Mouse (Mus musculus): ENCODE measurements at regions not wholly inside any gene's neighbourhood (a gene's known extent, or its start where the extent isn't known, plus 50 kb on each side); places are given as distances from the start of the nearest gene placed in this dataset.

GRCm38 (mm10) chr13:44316747-44317446 is 412.4 kb upstream of the Jarid2 start:
- H3K9me3 ChIP-seq (ENCODE audit: control insufficient read depth, low read length) = no peaks in the 10 kb centered on the region
- H3K36me3 ChIP-seq (ENCODE audit: control insufficient read depth, insufficient read depth, low read length) = no peaks in the 10 kb centered on the region
- WGBS = 66% methylated on average over 13 of the region's 13 CpGs
- no peak overlapping the region for H3K9ac ChIP-seq (ENCODE audit: low read depth, low read length)
- no peak overlapping the region for H3K4me3 ChIP-seq (ENCODE audit: low read length)
- ATAC-seq = no peak
- no peaks in the 10 kb centered on the region for H3K4me1 ChIP-seq (ENCODE audit: control insufficient read depth, insufficient read depth, low read length)
- H3K4me2 ChIP-seq (ENCODE audit: low read depth, low read length) = no peak overlapping the region
- H3K27ac ChIP-seq (ENCODE audit: low read length) = no peak overlapping the region
- H3K27me3 ChIP-seq (replicated peaks; ENCODE audit: control insufficient read depth, insufficient read depth, low read length) = no peaks in the 10 kb centered on the region

DNA sequence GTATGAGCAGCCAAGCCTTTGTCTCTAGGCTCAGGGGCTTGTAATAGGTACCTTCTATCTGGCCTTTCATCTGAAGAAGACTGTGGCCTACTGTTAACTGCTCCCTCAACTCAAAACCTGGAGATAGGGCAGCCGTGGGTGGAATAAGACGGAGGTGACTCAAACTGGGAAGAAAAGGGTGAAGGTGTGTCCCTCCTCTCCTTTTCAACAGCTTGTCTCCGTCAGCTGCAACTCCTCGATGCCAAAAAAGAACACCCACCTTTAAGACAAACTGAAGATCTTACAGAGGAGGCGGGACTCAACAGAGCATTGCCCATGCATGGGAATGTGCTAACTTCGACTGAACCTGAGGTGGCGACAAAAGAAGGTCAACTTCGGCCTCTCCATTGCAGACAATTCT is 411.7 kb upstream of the Jarid2 start:
- Histone ChIP-seq H3K4me3 (ENCODE audit: low read length) (no peak overlapping the region), H3K4me1 (ENCODE audit: control insufficient read depth, insufficient read depth, low read length) (no peaks in the 10 kb centered on the region), H3K9me3 (ENCODE audit: control insufficient read depth, low read length) (no peaks in the 10 kb centered on the region), H3K9ac (ENCODE audit: low read depth, low read length) (no peak overlapping the region), H3K27ac (ENCODE audit: low read length) (no peak overlapping the region), H3K4me2 (ENCODE audit: low read depth, low read length) (no peak overlapping the region), H3K27me3 (replicated peaks; ENCODE audit: control insufficient read depth, insufficient read depth, low read length) (no peaks in the 10 kb centered on the region), H3K36me3 (ENCODE audit: control insufficient read depth, insufficient read depth, low read length) (no peaks in the 10 kb centered on the region)
- 82% methylated on average over 8 of the region's 8 CpGs for WGBS
- ATAC-seq = no peak

GRCm38 (mm10) chr13:44319101-44319500 is 410.2 kb upstream of the Jarid2 start:
- 94% methylated on average over 9 of the region's 9 CpGs for WGBS
- H3K27ac ChIP-seq (ENCODE audit: low read length) = no peak overlapping the region

DNA sequence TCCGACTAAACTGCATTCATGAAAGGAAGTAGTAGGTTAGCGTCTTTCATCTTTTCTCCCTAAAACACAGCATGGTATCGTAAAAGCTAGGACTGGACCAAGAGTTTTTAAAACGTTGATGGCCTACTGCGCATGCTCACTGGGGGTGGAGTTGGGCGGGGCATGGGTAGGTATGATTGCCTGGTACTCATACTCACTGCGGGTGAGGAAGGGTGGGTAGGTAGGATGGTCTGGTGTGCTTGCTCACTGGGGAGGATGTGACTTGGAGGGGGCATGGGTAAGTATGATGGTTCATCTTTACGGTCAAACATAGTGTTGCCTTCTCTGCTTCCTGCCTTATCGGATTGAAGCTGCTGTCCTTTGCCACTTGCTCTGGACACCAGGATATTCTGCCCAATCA is 409.8 kb upstream of the Jarid2 start:
- ATAC-seq = no peak
- WGBS = 91% methylated on average over 9 of the region's 9 CpGs
- no peaks in the 10 kb centered on the region for H3K36me3 ChIP-seq (ENCODE audit: control insufficient read depth, insufficient read depth, low read length)
- H3K4me1 ChIP-seq (ENCODE audit: control insufficient read depth, insufficient read depth, low read length) = no peaks in the 10 kb centered on the region
- H3K9ac ChIP-seq (ENCODE audit: low read depth, low read length) = no peak overlapping the region
- H3K4me2 ChIP-seq (ENCODE audit: low read depth, low read length) = no peak overlapping the region
- no peaks in the 10 kb centered on the region for H3K27me3 ChIP-seq (replicated peaks; ENCODE audit: control insufficient read depth, insufficient read depth, low read length)
- H3K9me3 ChIP-seq (ENCODE audit: control insufficient read depth, low read length) = no peaks in the 10 kb centered on the region
- H3K27ac ChIP-seq (ENCODE audit: low read length) = no peak overlapping the region
- H3K4me3 ChIP-seq (ENCODE audit: low read length) = no peak overlapping the region

More at GRCm38 (mm10) chr13:44319101-44319500, 410.2 kb upstream of the Jarid2 start:
- Histone ChIP-seq H3K4me2 (ENCODE audit: low read depth, low read length) (no peak overlapping the region), H3K9ac (ENCODE audit: low read depth, low read length) (no peak overlapping the region), H3K36me3 (ENCODE audit: control insufficient read depth, insufficient read depth, low read length) (no peaks in the 10 kb centered on the region), H3K4me3 (ENCODE audit: low read length) (no peak overlapping the region), H3K9me3 (ENCODE audit: control insufficient read depth, low read length) (no peaks in the 10 kb centered on the region), H3K4me1 (ENCODE audit: control insufficient read depth, insufficient read depth, low read length) (no peaks in the 10 kb centered on the region), H3K27me3 (replicated peaks; ENCODE audit: control insufficient read depth, insufficient read depth, low read length) (no peaks in the 10 kb centered on the region)
- no peak for ATAC-seq

DNA sequence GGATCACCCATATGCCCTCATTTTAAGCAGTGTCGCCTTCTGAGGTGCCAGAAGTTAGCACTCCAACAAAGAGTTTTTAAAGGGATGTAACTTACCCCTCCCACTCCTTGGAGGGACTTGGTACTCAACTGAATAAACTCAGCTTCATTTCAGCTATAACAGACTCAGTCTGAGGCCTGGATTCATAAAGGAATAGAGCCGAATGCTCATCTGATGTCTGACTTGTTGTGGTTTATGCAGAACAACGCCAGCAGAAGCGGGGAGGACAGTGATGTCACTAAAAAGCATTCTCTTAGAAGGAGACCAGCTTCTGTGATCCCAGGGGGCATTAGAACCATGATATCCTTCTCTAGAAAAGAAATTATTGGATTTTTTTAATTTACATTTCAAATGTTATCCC is 409.0 kb upstream of the Jarid2 start:
- no peaks in the 10 kb centered on the region for H3K9me3 ChIP-seq (ENCODE audit: control insufficient read depth, low read length)
- H3K4me3 ChIP-seq (ENCODE audit: low read length) = no peak overlapping the region
- H3K27me3 ChIP-seq (replicated peaks; ENCODE audit: control insufficient read depth, insufficient read depth, low read length) = no peaks in the 10 kb centered on the region
- WGBS = 82% methylated on average over 4 of the region's 4 CpGs
- no peak overlapping the region for H3K27ac ChIP-seq (ENCODE audit: low read length)
- no peaks in the 10 kb centered on the region for H3K4me1 ChIP-seq (ENCODE audit: control insufficient read depth, insufficient read depth, low read length)
- no peaks in the 10 kb centered on the region for H3K36me3 ChIP-seq (ENCODE audit: control insufficient read depth, insufficient read depth, low read length)
- H3K4me2 ChIP-seq (ENCODE audit: low read depth, low read length) = no peak overlapping the region
- H3K9ac ChIP-seq (ENCODE audit: low read depth, low read length) = no peak overlapping the region
- ATAC-seq = no peak

DNA sequence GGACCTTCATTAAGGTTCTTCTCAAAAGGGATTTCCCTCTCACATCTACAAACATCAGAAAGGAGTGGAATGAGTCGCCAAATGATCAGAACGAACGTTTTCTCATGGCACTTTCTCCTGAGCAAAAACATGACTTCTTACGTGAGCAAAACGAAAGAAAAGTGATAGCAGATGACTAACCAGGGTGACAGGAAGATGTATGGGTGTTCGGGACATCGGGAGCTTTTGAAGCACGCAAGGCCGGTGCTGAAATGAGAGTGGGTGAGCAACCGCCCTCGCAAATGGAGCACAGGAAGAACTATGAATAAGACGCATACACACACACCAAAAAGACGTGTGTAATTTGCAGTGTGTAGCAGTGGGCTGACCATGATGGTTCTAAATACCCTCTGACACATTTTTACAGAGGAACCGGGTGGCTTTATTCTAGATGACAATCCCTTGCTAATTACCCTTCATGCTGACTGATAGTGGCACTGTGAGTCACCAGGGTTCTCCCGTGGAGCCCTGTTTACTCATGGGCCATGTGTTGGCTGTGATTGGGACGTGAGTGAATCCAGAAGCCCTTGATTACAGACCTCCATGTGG is 408.2 kb upstream of the Jarid2 start:
- H3K9me3 ChIP-seq (ENCODE audit: control insufficient read depth, low read length) = no peaks in the 10 kb centered on the region
- H3K36me3 ChIP-seq (ENCODE audit: control insufficient read depth, insufficient read depth, low read length) = no peaks in the 10 kb centered on the region
- ATAC-seq = no peak
- H3K9ac ChIP-seq (ENCODE audit: low read depth, low read length) = no peak overlapping the region
- 52% methylated on average over 16 of the region's 16 CpGs for WGBS
- H3K27me3 ChIP-seq (replicated peaks; ENCODE audit: control insufficient read depth, insufficient read depth, low read length) = no peaks in the 10 kb centered on the region
- H3K4me1 ChIP-seq (ENCODE audit: control insufficient read depth, insufficient read depth, low read length) = no peaks in the 10 kb centered on the region
- H3K4me3 ChIP-seq (ENCODE audit: low read length) = no peak overlapping the region
- no peak overlapping the region for H3K27ac ChIP-seq (ENCODE audit: low read length)
- no peak overlapping the region for H3K4me2 ChIP-seq (ENCODE audit: low read depth, low read length)

- no peak overlapping the region for H3K4me2 ChIP-seq (ENCODE audit: low read depth, low read length)
- H3K9ac ChIP-seq (ENCODE audit: low read depth, low read length) = no peak overlapping the region
- no peak overlapping the region for H3K27ac ChIP-seq (ENCODE audit: low read length)
- ATAC-seq = no peak
- no peaks in the 10 kb centered on the region; the same call in 1 of the 2 replicates for H3K4me1 ChIP-seq (ENCODE audit: control insufficient read depth, insufficient read depth, low read length)
- WGBS = 81% methylated on average over 8 of the region's 8 CpGs
- no peaks in the 10 kb centered on the region for H3K9me3 ChIP-seq (ENCODE audit: control insufficient read depth, low read length)
- no peaks in the 10 kb centered on the region for H3K36me3 ChIP-seq (ENCODE audit: control insufficient read depth, insufficient read depth, low read length)
- no peak overlapping the region for H3K4me3 ChIP-seq (ENCODE audit: low read length)
- H3K27me3 ChIP-seq (replicated peaks; ENCODE audit: control insufficient read depth, insufficient read depth, low read length) = no peaks in the 10 kb centered on the region
Observed at GRCm38 (mm10) chr13:44328416-44328815, 400.9 kb upstream of the Jarid2 start.

DNA sequence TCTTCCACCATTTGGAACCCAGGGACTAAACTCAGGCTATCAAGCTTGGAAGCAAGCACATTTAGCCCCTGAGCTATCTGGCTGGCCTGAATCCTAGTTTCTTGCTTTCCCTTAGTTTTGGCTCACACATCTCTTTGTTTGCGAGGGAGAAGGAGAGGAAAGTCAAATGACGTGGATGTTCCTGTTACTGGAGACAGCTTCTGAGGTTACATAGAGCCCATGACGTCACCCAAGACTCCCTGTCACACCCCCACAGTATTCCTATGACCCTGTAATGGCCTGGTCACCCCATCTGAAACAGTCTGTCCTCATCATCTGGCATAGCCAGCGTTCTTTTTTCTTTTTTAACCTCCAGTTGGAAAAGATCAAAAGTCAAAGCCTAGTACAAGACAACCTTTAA is 400.1 kb upstream of the Jarid2 start:
- ATAC-seq = no peak
- no peaks in the 10 kb centered on the region; the same call in 1 of the 2 replicates for H3K4me1 ChIP-seq (ENCODE audit: control insufficient read depth, insufficient read depth, low read length)
- no peaks in the 10 kb centered on the region for H3K27me3 ChIP-seq (replicated peaks; ENCODE audit: control insufficient read depth, insufficient read depth, low read length)
- WGBS = 76% methylated on average over 4 of the region's 4 CpGs
- no peaks in the 10 kb centered on the region for H3K36me3 ChIP-seq (ENCODE audit: control insufficient read depth, insufficient read depth, low read length)
- H3K9ac ChIP-seq (ENCODE audit: low read depth, low read length) = no peak overlapping the region
- H3K4me3 ChIP-seq (ENCODE audit: low read length) = no peak overlapping the region
- H3K4me2 ChIP-seq (ENCODE audit: low read depth, low read length) = no peak overlapping the region
- H3K27ac ChIP-seq (ENCODE audit: low read length) = no peak overlapping the region
- no peaks in the 10 kb centered on the region for H3K9me3 ChIP-seq (ENCODE audit: control insufficient read depth, low read length)

DNA sequence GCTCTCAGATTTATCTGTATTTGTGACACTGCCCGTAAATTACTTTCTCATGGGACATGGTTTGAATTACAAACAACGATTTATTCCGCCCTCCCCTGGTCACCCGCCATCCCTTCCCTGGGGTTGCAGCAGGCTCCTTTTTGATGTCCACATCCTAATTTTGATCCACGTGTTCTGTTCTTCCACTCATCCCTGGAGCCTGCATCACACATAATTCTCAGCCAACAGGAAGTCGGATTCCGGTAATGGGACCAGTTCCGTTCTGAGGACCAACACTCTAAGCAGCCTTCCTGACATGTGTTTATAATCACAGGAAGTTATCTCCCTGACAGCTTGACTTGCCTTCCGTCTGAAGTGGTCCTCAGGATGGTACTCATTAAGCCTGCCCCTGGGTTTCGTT is 399.6 kb upstream of the Jarid2 start:
- H3K4me2 ChIP-seq (ENCODE audit: low read depth, low read length) = no peak overlapping the region
- no peak overlapping the region for H3K9ac ChIP-seq (ENCODE audit: low read depth, low read length)
- WGBS = 59% methylated on average over 10 of the region's 10 CpGs
- H3K9me3 ChIP-seq (ENCODE audit: control insufficient read depth, low read length) = no peaks in the 10 kb centered on the region
- no peaks in the 10 kb centered on the region for H3K36me3 ChIP-seq (ENCODE audit: control insufficient read depth, insufficient read depth, low read length)
- H3K27me3 ChIP-seq (replicated peaks; ENCODE audit: control insufficient read depth, insufficient read depth, low read length) = no peaks in the 10 kb centered on the region
- no peaks in the 10 kb centered on the region; the same call in 1 of the 2 replicates for H3K4me1 ChIP-seq (ENCODE audit: control insufficient read depth, insufficient read depth, low read length)
- no peak overlapping the region for H3K27ac ChIP-seq (ENCODE audit: low read length)
- H3K4me3 ChIP-seq (ENCODE audit: low read length) = no peak overlapping the region
- ATAC-seq = no peak

Data from intestine, embryonic 16.5 days (tissue).